Mouse (Mus musculus) MEL (cell line): Measurements from ENCODE around the gene Atp8a2. TPM values are rescaled to one million over a fixed set of nuclear protein-coding genes. Genes with fewer than 3 reads are reported as not detected.

Experiments
- DNase-seq: peaks from one replicate; pipeline ENCODE4 v3.0.0; 2011; ENCODE audit warnings: low read depth, low spot score
- H3K27ac ChIP-seq: 2 replicates; pipeline ENCODE4 v1.5.1; 2012; ENCODE audit warnings: low read depth, mild to moderate bottlenecking, control low read depth, low read length, moderate library complexity; ENCODE audit not compliant: control insufficient read depth
- H3K27me3 ChIP-seq, 2 experiments: fragments of 150-350 bp in 1 of 2; sonication (generic) in 1 of 2; 2 replicates each; pipeline ENCODE4 v1.6.1; 2012; ENCODE audit warnings: low read length in 2 of 2, mild to moderate bottlenecking in 2 of 2, improper control_type of control experiment in 1 of 2, moderate library complexity in 1 of 2; ENCODE audit not compliant: insufficient read depth in 2 of 2, control insufficient read depth in 1 of 2
- H3K36me3 ChIP-seq, 2 experiments: 2 replicates each; pipeline ENCODE4 v1.6.1; 2012 to 2014; ENCODE audit warnings: low read length in 2 of 2, improper control_type of control experiment in 1 of 2, inconsistent platforms in 1 of 2, mild to moderate bottlenecking in 1 of 2; ENCODE audit not compliant: insufficient read depth in 2 of 2, control insufficient read depth in 1 of 2
- H3K4me1 ChIP-seq, 2 experiments: fragments of 150-350 bp in 1 of 2; sonication (generic) in 1 of 2; 2 replicates each; pipeline ENCODE4 v1.6.1; 2012; ENCODE audit warnings: low read length in 2 of 2, improper control_type of control experiment in 1 of 2, mild to moderate bottlenecking in 1 of 2; ENCODE audit not compliant: insufficient read depth in 2 of 2, control insufficient read depth in 1 of 2
- H3K4me3 ChIP-seq, 2 experiments: fragments of 150-350 bp in 1 of 2; sonication (generic) in 1 of 2; 2 replicates each; pipeline ENCODE4 v1.5.1; 2012; ENCODE audit warnings: low read depth in 2 of 2, low read length in 2 of 2, mild to moderate bottlenecking in 2 of 2, moderate library complexity in 2 of 2, control low read depth in 1 of 2, improper control_type of control experiment in 1 of 2; ENCODE audit not compliant: control insufficient read depth in 1 of 2, insufficient read depth in 1 of 2
- H3K79me2 ChIP-seq: 2 replicates; pipeline ENCODE4 v1.6.1; 2012; ENCODE audit warnings: mild to moderate bottlenecking, low read length, moderate library complexity; ENCODE audit not compliant: control insufficient read depth, poor library complexity, insufficient read depth
- H3K9ac ChIP-seq: 2 replicates; pipeline ENCODE4 v1.6.1; 2012; ENCODE audit warnings: low read depth, mild to moderate bottlenecking, control low read depth, low read length, moderate library complexity; ENCODE audit not compliant: control insufficient read depth, poor library complexity, severe bottlenecking
- H3K9me3 ChIP-seq: fragments of 150-350 bp; sonication (generic); replicated peaks from 2 replicates; pipeline ENCODE4 v1.6.1; 2012; ENCODE audit warnings: mild to moderate bottlenecking, low read length, improper control_type of control experiment, moderate library complexity; ENCODE audit not compliant: insufficient read depth
- CHD1 ChIP-seq: IDR thresholded peaks from 2 replicates; pipeline ENCODE4 v1.6.1; 2012; ENCODE audit warnings: low read depth, mild to moderate bottlenecking, inconsistent platforms, low read length, improper control_type of control experiment
- CTCF ChIP-seq, 3 experiments: IDR thresholded peaks in 2 of 3; conservative IDR thresholded peaks in 1 of 3; 2 replicates each; pipeline ENCODE4 v1.5.1; 2011 to 2012; ENCODE audit warnings: low read length in 3 of 3, low read depth in 2 of 3, mild to moderate bottlenecking in 2 of 3, improper control_type of control experiment in 1 of 3, inconsistent platforms in 1 of 3, mixed read lengths in 1 of 3, moderate library complexity in 1 of 3; ENCODE audit not compliant: control insufficient read depth in 1 of 3, insufficient read depth in 1 of 3, poor library complexity in 1 of 3, severe bottlenecking in 1 of 3
- ETS1 ChIP-seq: IDR thresholded peaks from 2 replicates; pipeline ENCODE4 v1.6.1; 2012; ENCODE audit warnings: low read depth, mild to moderate bottlenecking, inconsistent platforms, low read length, improper control_type of control experiment, moderate library complexity
- HCFC1 ChIP-seq: IDR thresholded peaks from 2 replicates; pipeline ENCODE4 v1.6.1; 2012; ENCODE audit warnings: low read depth, mild to moderate bottlenecking, inconsistent platforms, low read length, improper control_type of control experiment, moderate library complexity
- JUND ChIP-seq: IDR thresholded peaks from 2 replicates; pipeline ENCODE4 v1.6.1; 2011; ENCODE audit warnings: low read depth, mild to moderate bottlenecking, improper control_type of control experiment, low read length
- KAT2A ChIP-seq: conservative IDR thresholded peaks from 2 replicates; pipeline ENCODE4 v1.6.1; 2012; ENCODE audit warnings: low read depth, low read length, improper control_type of control experiment, inconsistent platforms
- MAZ ChIP-seq: IDR thresholded peaks from 2 replicates; pipeline ENCODE4 v1.6.1; 2012; ENCODE audit warnings: low read depth, mild to moderate bottlenecking, inconsistent platforms, low read length, improper control_type of control experiment
- NRF1 ChIP-seq: IDR thresholded peaks from 2 replicates; pipeline ENCODE4 v1.6.1; 2014; ENCODE audit warnings: low read depth, mild to moderate bottlenecking, inconsistent platforms, low read length, improper control_type of control experiment, moderate library complexity; ENCODE audit not compliant: poor library complexity, insufficient read depth, severe bottlenecking
- POLR2AphosphoS2 ChIP-seq: IDR thresholded peaks from 2 replicates; pipeline ENCODE4 v1.6.1; 2011; ENCODE audit warnings: low read length, improper control_type of control experiment
- POLR2AphosphoS5 ChIP-seq: IDR thresholded peaks from 2 replicates; pipeline ENCODE4 v1.6.1; 2012; ENCODE audit warnings: low read depth, borderline replicate concordance, mild to moderate bottlenecking, inconsistent platforms, low read length, moderate library complexity, mixed read lengths
- SMC3 ChIP-seq: IDR thresholded peaks from 2 replicates; pipeline ENCODE4 v1.6.1; 2011; ENCODE audit warnings: low read depth, low read length, improper control_type of control experiment
- TBP ChIP-seq: IDR thresholded peaks from 2 replicates; pipeline ENCODE4 v1.8.0; 2011; ENCODE audit warnings: low read depth, low read length, improper control_type of control experiment
- ZC3H11A ChIP-seq: IDR thresholded peaks from 2 replicates; pipeline ENCODE4 v1.6.1; 2012; ENCODE audit warnings: low read depth, mild to moderate bottlenecking, inconsistent platforms, low read length, improper control_type of control experiment
- polyA plus RNA-seq, 2 experiments: library from polyadenylated mRNA; stranded (reverse) in 1 of 2; unstranded in 1 of 2; fragments of >175 nt in 1 of 2; fragments of >200 nt in 1 of 2; gene quantifications; 2 replicates each; pipeline versions ENCODE4 v1.2.1 to v1.2.4; 2012; ENCODE audit warnings: low replicate concordance in 2 of 2, low read depth in 1 of 2; ENCODE audit not compliant: insufficient read length in 2 of 2, insufficient read depth in 1 of 2, missing spikeins in 1 of 2
- total RNA-seq: library from RNA; depleted of rRNA; stranded (reverse); fragments of 300-350 nt; gene quantifications from 2 replicates; pipeline ENCODE4 v1.2.3, GENCODE M21; 2012

Atp8a2 gene
- total and polyA plus RNA-seq, 3 experiments = 0.29 to 0.39 TPM; not detected in 1

DNA sequence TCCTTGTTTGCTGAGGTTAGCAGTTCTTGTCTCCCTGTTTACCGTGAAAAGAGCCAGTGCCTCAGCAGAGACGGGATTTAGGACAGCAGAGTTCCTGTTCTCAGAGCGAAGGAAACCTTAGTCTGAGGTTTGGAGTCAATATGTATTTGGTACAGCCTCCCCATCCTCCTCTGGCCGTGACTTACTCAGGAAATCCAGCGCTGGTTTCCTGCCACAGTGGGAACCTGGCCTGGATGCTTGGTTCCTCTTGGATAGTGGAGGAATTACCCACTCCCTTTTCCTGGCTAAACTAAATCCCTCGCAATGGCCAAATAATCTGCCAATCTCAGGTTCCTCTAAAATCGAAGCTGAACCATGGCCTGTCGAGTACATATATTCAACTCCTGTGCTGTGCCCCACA lies 511.6 kb downstream of the Atp8a2 start:
- Histone ChIP-seq H3K79me2 (no peaks in the 10 kb centered on the region), H3K9ac (no peak overlapping the region), H3K9me3 (no peaks in the 10 kb centered on the region), H3K27me3 (no peaks in the 10 kb centered on the region), H3K4me3 (no peak overlapping the region), H3K27ac (no peak overlapping the region), H3K4me1 (no peaks in the 10 kb centered on the region), H3K36me3 (no peaks in the 10 kb centered on the region)
- no peak for DNase-seq
- no peak for TF ChIP-seq TBP
- TF ChIP-seq KAT2A = no peak

DNA sequence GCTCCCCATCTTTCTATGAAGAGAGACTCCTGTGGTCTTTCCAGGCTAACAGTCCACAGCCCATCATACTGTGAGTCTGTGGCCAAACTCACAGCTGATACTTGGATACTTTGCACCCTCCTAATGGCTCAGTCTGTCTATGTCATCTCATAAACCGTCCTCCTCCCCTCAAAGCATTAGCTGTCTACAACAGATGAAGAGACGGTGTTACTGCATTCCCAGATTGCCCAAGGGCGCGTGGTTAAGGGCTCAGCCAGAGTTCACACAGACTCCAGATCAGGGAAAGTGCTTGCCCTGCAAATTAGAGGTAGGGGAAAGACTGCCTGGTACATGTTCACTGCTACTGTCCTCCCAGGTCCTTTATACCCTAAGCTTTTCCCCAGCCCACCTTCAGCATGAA lies 515.1 kb downstream of the Atp8a2 start:
- Histone ChIP-seq H3K4me3 (no peak overlapping the region), H3K27ac (no peak overlapping the region), H3K27me3 (no peaks in the 10 kb centered on the region), H3K36me3 (no peaks in the 10 kb centered on the region), H3K9me3 (no peaks in the 10 kb centered on the region), H3K9ac (no peak overlapping the region), H3K4me1 (no peaks in the 10 kb centered on the region), H3K79me2 (no peaks in the 10 kb centered on the region)
- TF ChIP-seq SMC3 (no peak), KAT2A (no peak), ZC3H11A (no peak), CHD1 (no peak), MAZ (no peak), CTCF (IDR thresholded peaks at IDR 0.05 in 2 of 3, conservative IDR thresholded peaks at IDR 0.05 in 1 of 3; ENCODE audit: control insufficient read depth in 1 of 3, insufficient read depth in 1 of 3, low read depth in 2 of 3, low read length in 3 of 3, poor library complexity in 1 of 3, severe bottlenecking in 1 of 3) (no peak), NRF1 (no peak)
- no peak for DNase-seq

GRCm38 (mm10) chr14:59677598-59678003 lies 519.4 kb downstream of the Atp8a2 start:
- no peak overlapping the region for H3K9ac ChIP-seq
- no peaks in the 10 kb centered on the region for H3K9me3 ChIP-seq
- no peak for TF ChIP-seq ETS1
- no peak for TF ChIP-seq JUND
- TF ChIP-seq NRF1 = no peak
- TF ChIP-seq ZC3H11A = no peak
- TF ChIP-seq POLR2AphosphoS2 = no peak
- no peak for TF ChIP-seq HCFC1
- TF ChIP-seq POLR2AphosphoS5 = no peak
- no peak for TF ChIP-seq MAZ
- no peaks in the 10 kb centered on the region for H3K79me2 ChIP-seq
- no peaks in the 10 kb centered on the region for H3K36me3 ChIP-seq
- no peak overlapping the region for H3K27ac ChIP-seq
- no peaks in the 10 kb centered on the region for H3K27me3 ChIP-seq
- no peak for DNase-seq
- no peak overlapping the region for H3K4me3 ChIP-seq
- H3K4me1 ChIP-seq = no peaks in the 10 kb centered on the region
